Mouse (Mus musculus) embryo, embryonic 11 days (tissue): ENCODE data around the gene Madcam1.

ENCODE experiments used
- DNase-seq: peaks from one replicate; pipeline ENCODE4 v3.0.0-alpha.2; 2015

Gene Madcam1

DNA sequence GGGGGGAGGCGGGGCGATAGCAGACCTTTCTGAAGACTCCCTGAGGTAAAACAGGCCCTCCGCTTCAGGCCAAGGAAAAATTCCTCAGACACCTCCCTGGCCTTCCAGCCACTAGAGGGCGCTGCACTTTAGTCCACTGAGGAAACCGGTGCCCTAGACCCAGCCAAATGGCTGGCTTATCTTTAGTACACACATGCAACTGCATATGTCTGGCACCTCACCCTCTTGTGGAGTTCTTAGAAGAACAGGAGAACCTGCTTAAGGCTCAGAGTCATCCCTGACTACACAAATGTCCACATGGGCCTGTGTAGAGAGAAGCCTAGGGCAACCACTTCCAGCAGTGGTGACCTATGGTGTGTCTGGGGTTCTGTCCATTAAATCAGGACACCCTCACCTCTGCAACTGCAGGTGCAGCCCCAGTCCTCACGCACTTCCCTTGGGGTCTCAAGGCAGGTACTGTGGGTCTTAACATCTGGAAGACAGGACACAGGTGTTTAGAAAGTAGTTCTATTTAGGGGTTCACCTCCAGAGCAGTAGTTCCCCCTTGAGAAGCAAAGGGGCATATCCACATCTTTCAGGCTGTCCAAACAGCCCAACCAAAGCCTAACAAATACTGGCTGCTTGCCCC, 48.3 kb downstream of the Madcam1 start:
- DNase-seq, result peak; percentile 86

GRCm38 (mm10) chr10:79713163-79713562, 48.8 kb downstream of the Madcam1 start:
- DNase-seq, result no peak

GRCm38 (mm10) chr10:79714996-79715395, 50.6 kb downstream of the Madcam1 start:
- no peak for DNase-seq

- peak; percentile 55 for DNase-seq
These were observed 52.1 kb downstream of the Madcam1 start, which contains the start of gene Hcn2 for GRCm38 (mm10) chr10:79716254-79716987. Gene Hcn2 (plus strand): TSS chr10:79716634.

GRCm38 (mm10) chr10:79716988-79717355, 52.6 kb downstream of the Madcam1 start:
- peak; percentile 40 for DNase-seq

GRCm38 (mm10) chr10:79717640-79718357, 53.4 kb downstream of the Madcam1 start:
- DNase-seq, result peak; percentile 86
